Mouse (Mus musculus): ENCODE data around the gene Pole4. TPM values are rescaled to one million over a fixed set of nuclear protein-coding genes. Genes with fewer than 3 reads are reported as not detected.

Gene Pole4
- total RNA-seq (2021), result 10 to 100 TPM; 34.3 to 35.3 TPM

- no peak for DNase-seq
These were observed at the start of gene Pole4 for GRCm38 (mm10) chr6:82705221-82705620. Pole4 (minus strand) TSS chr6:82705365.

DNA sequence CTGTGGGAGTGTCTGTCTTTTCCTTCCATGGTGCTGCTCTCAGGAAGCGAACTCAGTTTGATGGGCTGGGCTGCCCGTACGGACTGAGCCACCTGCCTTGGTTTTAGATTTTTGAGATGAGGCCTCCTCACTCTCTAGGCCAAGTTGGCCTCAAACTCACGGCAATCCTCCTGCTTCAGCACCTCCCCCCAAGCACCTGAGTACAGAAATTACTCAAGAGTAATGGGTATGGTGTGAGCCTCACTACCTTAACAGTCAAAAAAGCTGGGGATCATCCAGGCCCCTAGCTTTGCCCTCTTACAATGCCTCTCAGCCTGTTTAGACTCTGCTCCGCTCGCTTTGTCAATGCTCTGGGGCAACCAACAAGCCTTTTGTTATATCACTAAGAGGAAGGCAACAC is 49.6 kb upstream of the Pole4 start:
- DNase-seq, result no peak

GRCm38 (mm10) chr6:82753638-82754361 is 48.6 kb upstream of the Pole4 start:
- no peak for DNase-seq

- no peak for DNase-seq
These were observed 47.9 kb upstream of the Pole4 start for GRCm38 (mm10) chr6:82753061-82753460.

DNA sequence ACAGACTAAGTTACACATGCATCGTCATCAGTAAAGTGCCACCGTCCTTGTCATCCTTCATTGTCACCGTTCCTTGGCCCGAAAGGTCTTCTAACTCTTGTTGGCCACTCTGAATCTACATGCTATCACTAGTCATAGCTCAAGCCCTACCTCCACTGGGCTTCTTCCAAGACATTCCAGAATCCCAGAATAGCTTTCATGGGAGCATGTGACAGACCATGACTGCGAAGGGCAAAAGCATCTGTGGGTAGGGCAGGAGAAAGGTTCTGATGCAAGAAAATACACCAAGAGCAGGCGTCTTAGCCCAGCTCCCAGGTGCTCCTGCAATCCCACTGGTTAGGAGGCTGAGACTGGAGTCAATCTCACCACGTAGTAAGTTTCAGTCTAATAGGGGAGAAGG is 46.6 kb upstream of the Pole4 start:
- no peak for DNase-seq

- no peak for DNase-seq
These were observed 45.9 kb upstream of the Pole4 start for GRCm38 (mm10) chr6:82751031-82751430.

DNA sequence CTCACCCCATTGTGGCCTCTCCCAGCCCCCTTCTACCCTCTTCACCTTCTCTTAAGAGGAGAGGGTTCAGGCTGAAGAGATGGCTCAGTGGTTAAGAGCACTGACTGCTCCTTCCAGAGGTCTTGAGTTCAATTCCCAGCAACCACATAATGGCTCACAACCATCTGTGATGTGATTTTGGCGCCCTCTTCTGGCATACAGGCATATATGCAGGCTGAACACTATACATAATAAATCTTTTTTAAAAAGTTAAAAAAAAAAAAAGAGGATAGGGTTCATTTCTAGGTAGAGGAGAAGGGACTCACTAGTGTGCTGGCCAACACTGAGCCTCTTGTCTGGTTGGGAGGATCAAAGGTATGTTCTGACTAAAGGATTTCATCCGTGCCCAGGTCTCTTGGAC is 44.9 kb upstream of the Pole4 start:
- DNase-seq, result no peak

DNA sequence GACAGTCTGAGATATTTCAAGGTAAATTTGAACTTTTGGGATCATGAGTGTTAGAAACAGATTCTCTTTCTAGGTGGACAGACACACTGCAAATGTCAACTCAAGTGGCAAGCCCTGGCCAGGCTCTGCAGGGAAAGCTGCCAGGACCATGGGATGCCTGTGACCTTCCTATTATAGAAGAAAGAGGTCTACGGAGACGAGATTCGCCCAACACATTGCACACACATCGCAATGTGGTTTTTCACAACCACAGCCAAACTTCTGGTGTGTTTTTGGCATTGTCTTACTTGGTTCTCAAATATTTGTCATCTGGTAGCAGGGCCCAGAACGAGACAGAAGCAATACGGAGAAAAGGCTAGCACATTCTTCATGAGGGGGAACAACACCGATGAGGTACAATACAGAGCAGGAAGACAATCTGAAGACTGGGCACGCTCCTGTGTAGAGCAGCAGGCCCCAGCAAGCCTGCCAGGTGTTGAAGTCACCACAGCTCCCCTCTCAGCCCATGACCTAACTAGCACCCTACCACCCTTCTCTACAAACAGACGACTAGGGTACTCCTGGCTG is 43.0 kb upstream of the Pole4 start:
- DNase-seq, result no peak

GRCm38 (mm10) chr6:82747085-82747484 is 41.9 kb upstream of the Pole4 start:
- DNase-seq, result no peak

DNA sequence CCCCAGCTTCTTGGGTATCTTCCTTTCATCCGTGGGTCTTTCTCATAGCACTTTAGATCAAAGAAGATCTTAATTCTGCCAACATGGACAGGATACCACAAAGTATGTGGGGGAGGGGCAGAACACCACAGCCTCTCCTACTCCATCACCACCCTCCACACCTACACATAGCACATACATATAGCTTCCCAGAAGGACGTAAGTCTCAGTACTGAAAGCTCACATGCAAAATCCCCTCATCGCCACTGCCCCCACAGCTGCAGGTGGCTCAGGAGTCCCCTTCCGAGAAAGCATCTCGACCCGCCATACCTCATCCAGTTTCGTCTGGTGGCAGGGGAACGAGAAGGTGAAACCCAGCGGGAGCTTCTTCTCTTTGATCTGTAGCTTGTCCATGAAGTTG is 39.4 kb upstream of the Pole4 start:
- DNase-seq, result no peak

DNA sequence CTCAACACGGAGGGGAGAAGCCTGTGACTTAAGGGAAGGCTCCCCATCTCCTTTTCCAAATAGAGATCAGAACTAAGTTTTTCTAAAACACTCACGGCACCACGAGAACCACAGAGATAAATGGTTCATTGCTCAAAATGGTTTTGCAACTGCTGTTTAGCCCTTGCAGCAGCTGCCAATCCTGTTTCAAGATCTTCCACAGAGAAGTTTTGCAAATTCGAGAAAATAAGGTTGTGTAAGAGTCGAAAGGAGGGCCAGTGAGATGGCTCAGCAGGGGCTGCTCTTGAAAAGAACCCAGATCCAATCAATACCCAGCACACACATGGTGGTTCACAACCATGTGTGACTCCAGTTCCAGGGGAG is 36.3 kb upstream of the Pole4 start:
- no peak for DNase-seq

DNA sequence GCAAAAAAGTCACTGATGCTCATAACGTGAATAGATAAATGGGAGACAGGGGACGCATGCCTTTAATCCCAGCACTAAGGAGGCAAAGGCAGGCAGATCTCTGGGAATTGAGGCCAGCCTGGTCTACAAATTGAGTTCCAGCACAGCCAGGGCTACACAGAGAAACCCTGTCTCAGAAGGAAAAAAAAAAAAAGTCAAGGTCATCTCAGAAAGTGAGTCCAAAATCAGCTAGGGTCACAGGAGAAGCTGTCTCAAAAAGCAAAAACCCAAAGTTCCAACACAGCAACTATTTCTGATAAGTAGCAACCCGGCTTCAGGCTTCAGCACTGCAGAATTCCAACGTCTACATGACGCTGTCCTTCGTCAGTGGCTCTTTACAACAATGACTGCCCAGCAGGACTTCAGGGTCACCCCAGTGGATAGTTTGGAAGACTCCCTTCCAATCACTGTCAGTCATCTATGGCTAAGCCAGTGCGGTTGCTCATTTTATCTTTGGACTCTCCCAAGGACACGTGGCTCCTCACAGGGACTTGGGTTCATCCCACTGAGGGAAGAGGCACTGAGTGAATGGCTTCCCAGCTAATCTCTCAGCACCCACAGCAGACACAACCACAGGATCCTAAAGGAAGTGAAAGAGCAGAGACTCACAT is 35.8 kb upstream of the Pole4 start:
- DNase-seq, result no peak

- peak; percentile 19 to 39 for DNase-seq
These were observed 35.1 kb upstream of the Pole4 start for GRCm38 (mm10) chr6:82740269-82740668.

- DNase-seq, result peak in 1 of 2 experiments; percentile 17
These were observed 32.7 kb upstream of the Pole4 start for GRCm38 (mm10) chr6:82737634-82738540.

- DNase-seq, result peak; percentile 12 to 26
These were observed 31.7 kb upstream of the Pole4 start for GRCm38 (mm10) chr6:82736626-82737600.

DNA sequence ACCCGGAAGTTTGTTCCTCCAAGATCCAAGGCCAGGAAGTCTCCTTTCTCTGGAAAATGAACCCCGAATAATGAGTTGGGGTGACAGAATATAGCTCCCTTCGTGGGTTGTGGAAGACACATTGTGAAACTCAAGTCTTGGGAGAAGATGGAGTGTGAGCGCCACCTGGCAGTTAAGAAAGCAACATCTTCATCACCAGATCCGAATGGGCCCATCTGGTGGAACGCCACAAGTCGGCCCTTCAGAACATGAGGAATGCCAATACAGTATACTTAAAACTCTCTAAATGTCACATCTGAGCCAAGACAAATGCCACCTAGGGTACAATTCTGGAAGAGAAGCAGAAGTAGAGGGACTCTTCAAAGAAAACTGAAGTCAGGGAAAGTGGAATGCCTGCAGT is 30.2 kb upstream of the Pole4 start:
- DNase-seq, result peak in 1 of 2 experiments; percentile 15

- no peak for DNase-seq
These were observed 23.5 kb upstream of the Pole4 start for GRCm38 (mm10) chr6:82728635-82729034.

DNA sequence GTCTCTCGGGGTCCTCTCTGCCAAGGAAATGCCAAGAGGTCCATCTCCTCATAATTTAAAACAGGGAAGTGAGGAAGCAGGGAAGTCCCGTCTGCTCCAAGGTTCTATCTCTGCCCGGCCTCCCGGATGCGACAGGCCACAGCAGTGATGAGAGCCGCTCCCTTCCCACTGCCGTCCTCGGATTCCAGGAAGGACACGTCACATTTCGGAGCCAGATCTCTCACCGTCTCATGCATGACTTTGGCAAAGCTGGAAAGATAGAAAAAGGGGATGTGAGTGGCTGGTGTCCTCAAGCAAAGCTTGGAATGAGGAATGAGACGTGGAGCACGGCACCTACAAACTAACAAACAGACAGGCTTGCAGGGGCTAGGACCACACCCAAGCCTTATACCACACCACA is 22.0 kb upstream of the Pole4 start:
- no peak for DNase-seq

DNA sequence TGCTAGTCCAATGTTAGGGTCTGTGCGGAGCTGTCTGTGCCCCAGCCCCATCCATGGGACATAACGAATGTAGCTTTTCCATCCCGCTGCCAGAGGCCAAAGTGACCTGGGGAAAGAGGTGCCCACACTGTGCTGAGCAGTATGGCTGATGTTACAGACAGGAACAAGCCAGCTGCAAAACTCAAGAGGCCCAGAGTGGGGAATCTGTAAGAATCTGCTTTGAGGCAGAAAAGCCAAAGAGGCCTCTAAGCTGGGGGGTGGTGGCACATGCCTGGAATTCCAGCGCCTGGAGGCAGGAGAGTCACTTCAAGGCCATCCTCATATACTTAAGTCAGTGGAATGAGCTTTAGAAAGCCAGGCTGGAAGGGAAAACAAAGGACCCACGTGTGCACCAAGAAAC is 18.2 kb upstream of the Pole4 start:
- no peak for DNase-seq

- no peak for DNase-seq
These were observed 11.0 kb upstream of the Pole4 start for GRCm38 (mm10) chr6:82716126-82716525.

DNA sequence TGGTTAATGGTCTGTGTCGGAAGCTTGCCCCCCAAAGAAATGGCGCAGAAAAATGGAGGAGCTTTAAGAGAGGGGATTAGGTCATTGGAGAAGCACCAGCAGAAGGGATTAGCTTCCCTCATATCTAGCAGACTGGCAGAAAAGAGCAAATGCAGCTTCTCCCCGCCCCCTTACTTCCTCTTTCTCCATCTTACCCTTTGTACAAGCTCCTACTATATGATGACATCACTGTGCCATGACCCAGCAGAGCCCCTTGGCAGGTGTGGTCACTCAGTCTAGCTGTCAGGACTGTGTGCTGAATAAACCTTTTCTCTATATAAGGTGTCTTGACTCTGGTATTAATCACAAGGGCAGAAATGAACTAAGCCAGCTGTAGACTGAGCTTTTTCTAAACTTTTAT is 10.5 kb upstream of the Pole4 start:
- no peak for DNase-seq

- DNase-seq, result no peak
These were observed 10.1 kb upstream of the Pole4 start for GRCm38 (mm10) chr6:82715253-82715652.
